Mouse (Mus musculus) E14TG2a.4 (cell line): Measurements from ENCODE around the gene Car4.

Experiments used
- H3K27me3 ChIP-seq: 2 replicates; pipeline ENCODE4 v1.6.1; 2014; ENCODE audit warnings: low read length, control low read depth; ENCODE audit not compliant: insufficient read depth
- H3K36me3 ChIP-seq: 2 replicates; pipeline ENCODE4 v1.6.1; 2014; ENCODE audit warnings: low read length, control low read depth; ENCODE audit not compliant: insufficient read depth
- H3K4me1 ChIP-seq: replicated peaks from 2 replicates; pipeline ENCODE4 v1.6.1; 2014; ENCODE audit warnings: low read depth, low read length, control low read depth
- H3K4me3 ChIP-seq: replicated peaks from 2 replicates; pipeline ENCODE4 v1.5.1; 2014; ENCODE audit warnings: mild to moderate bottlenecking, low read length
- H3K9me3 ChIP-seq: 2 replicates; pipeline ENCODE4 v1.6.1; 2014; ENCODE audit warnings: low read length, control low read depth
- CTCF ChIP-seq: conservative IDR thresholded peaks from 2 replicates; pipeline ENCODE4 v1.5.1; 2014; ENCODE audit warnings: low read length
- NANOG ChIP-seq: IDR thresholded peaks from 2 replicates; pipeline ENCODE4 v1.6.1; 2014; ENCODE audit warnings: borderline replicate concordance, low read length, mixed read lengths
- POU5F1 ChIP-seq: IDR thresholded peaks from 2 replicates; pipeline ENCODE4 v1.6.1; 2014; ENCODE audit warnings: low read length, borderline replicate concordance

Car4 gene

GRCm38 (mm10) chr11:84960291-84960690 lies 2.7 kb downstream of the Car4 start:
- Histone ChIP-seq H3K4me1 (peaks cover 39% of the 10 kb centered on the region), H3K4me3 (no peak overlapping the region), H3K9me3 (no peaks in the 10 kb centered on the region; the same call in 1 of the 2 replicates), H3K36me3 (no peaks in the 10 kb centered on the region), H3K27me3 (peaks cover 55% of the 10 kb centered on the region)
- TF ChIP-seq POU5F1 (no peak), CTCF (no peak), NANOG (no peak)

GRCm38 (mm10) chr11:84960780-84961179 lies 3.2 kb downstream of the Car4 start:
- peaks cover 38% of the 10 kb centered on the region for H3K4me1 ChIP-seq
- no peak for TF ChIP-seq NANOG
- TF ChIP-seq CTCF, result no peak
- TF ChIP-seq POU5F1, result no peak
- H3K4me3 ChIP-seq, result no peak overlapping the region
- H3K27me3 ChIP-seq, result peaks cover 54% of the 10 kb centered on the region
- no peaks in the 10 kb centered on the region for H3K36me3 ChIP-seq
- H3K9me3 ChIP-seq, result no peaks in the 10 kb centered on the region; the same call in 1 of the 2 replicates

- peaks cover 42% of the 10 kb centered on the region for H3K4me1 ChIP-seq
- TF ChIP-seq CTCF (no peak), POU5F1 (no peak), NANOG (no peak)
Observed at GRCm38 (mm10) chr11:84961571-84961970, 4.0 kb downstream of the Car4 start.

GRCm38 (mm10) chr11:84962536-84962935 lies 5.0 kb downstream of the Car4 start:
- Histone ChIP-seq H3K4me1 (peaks cover 47% of the 10 kb centered on the region), H3K9me3 (no peaks in the 10 kb centered on the region), H3K36me3 (no peaks in the 10 kb centered on the region), H3K27me3 (peaks cover 36% of the 10 kb centered on the region), H3K4me3 (no peak overlapping the region)
- TF ChIP-seq POU5F1, result no peak
- TF ChIP-seq CTCF, result no peak
- TF ChIP-seq NANOG, result no peak

More at GRCm38 (mm10) chr11:84961571-84961970, 4.0 kb downstream of the Car4 start:
- Histone ChIP-seq H3K36me3 (no peaks in the 10 kb centered on the region), H3K4me3 (no peak overlapping the region), H3K27me3 (peaks cover 46% of the 10 kb centered on the region), H3K9me3 (no peaks in the 10 kb centered on the region; the same call in 1 of the 2 replicates)

GRCm38 (mm10) chr11:84963556-84963955 lies 6.0 kb downstream of the Car4 start:
- Histone ChIP-seq H3K27me3 (peaks cover 26% of the 10 kb centered on the region), H3K4me3 (no peak overlapping the region), H3K9me3 (no peaks in the 10 kb centered on the region), H3K36me3 (no peaks in the 10 kb centered on the region), H3K4me1 (peaks cover 42% of the 10 kb centered on the region)
- TF ChIP-seq POU5F1 (no peak), CTCF (no peak), NANOG (no peak)

- Histone ChIP-seq H3K4me1 (peaks cover 30% of the 10 kb centered on the region), H3K36me3 (no peaks in the 10 kb centered on the region), H3K9me3 (no peaks in the 10 kb centered on the region), H3K27me3 (0 out of 2 replicates have a peak, but pooled peaks cover 4% of the 10 kb centered on the region), H3K4me3 (no peak overlapping the region)
- TF ChIP-seq NANOG (no peak), CTCF (no peak), POU5F1 (no peak)
Observed at GRCm38 (mm10) chr11:84966696-84967095, 9.1 kb downstream of the Car4 start.

- Histone ChIP-seq H3K27me3 (0 out of 2 replicates have a peak, but pooled peaks cover 4% of the 10 kb centered on the region), H3K36me3 (no peaks in the 10 kb centered on the region), H3K4me3 (no peak overlapping the region), H3K9me3 (no peaks in the 10 kb centered on the region), H3K4me1 (peaks cover 28% of the 10 kb centered on the region)
- TF ChIP-seq CTCF (no peak), NANOG (no peak), POU5F1 (no peak)
Observed at GRCm38 (mm10) chr11:84967113-84967512, 9.5 kb downstream of the Car4 start.

- Histone ChIP-seq H3K4me3 (no peak overlapping the region), H3K9me3 (no peaks in the 10 kb centered on the region), H3K27me3 (0 out of 2 replicates have a peak, but pooled peaks cover 4% of the 10 kb centered on the region), H3K4me1 (peaks cover 25% of the 10 kb centered on the region), H3K36me3 (no peaks in the 10 kb centered on the region)
- TF ChIP-seq NANOG, result no peak
- TF ChIP-seq CTCF, result no peak
- TF ChIP-seq POU5F1, result no peak
Observed at GRCm38 (mm10) chr11:84968309-84968708, 10.7 kb downstream of the Car4 start.

- TF ChIP-seq NANOG (no peak), POU5F1 (no peak), CTCF (no peak)
- no peaks in the 10 kb centered on the region for H3K36me3 ChIP-seq
Observed at GRCm38 (mm10) chr11:84968775-84969174, 11.2 kb downstream of the Car4 start.

More at GRCm38 (mm10) chr11:84968775-84969174, 11.2 kb downstream of the Car4 start:
- Histone ChIP-seq H3K4me3 (no peak overlapping the region), H3K4me1 (peaks cover 28% of the 10 kb centered on the region), H3K27me3 (0 out of 2 replicates have a peak, but pooled peaks cover 4% of the 10 kb centered on the region), H3K9me3 (no peaks in the 10 kb centered on the region)
